Mouse (Mus musculus) left cerebral cortex, postnatal 36 days (tissue): Measurements from ENCODE around the gene Fut1. TPM values are rescaled to one million over a fixed set of nuclear protein-coding genes. Genes with fewer than 3 reads are reported as not detected.
A peak's percentile ranks its signal among the peaks of the same experiment; 100 is the strongest.
"Not testable (repeated sequence)": the region's sequence is repeated elsewhere in the genome, so short reads cannot be mapped to it uniquely, and the experiment has no call there.

ENCODE experiments used
- DNase-seq, 2 experiments: peaks; one replicate each; pipeline ENCODE4 v3.0.0; 2021 to 2022; ENCODE audit warnings: low spot score in 2 of 2, mixed read lengths in 1 of 2
- intact Hi-C: fragments of 180-260 bp; cut with DNase I; formaldehyde crosslinking; loops from one replicate; pipeline ENCODE4 v1.15.1; 2025
- total RNA-seq, 2 experiments: library from RNA; stranded (reverse); gene quantifications; 2 replicates each; pipeline ENCODE4 v1.2.3; 2021

Gene Fut1
- total RNA-seq, 2 experiments from 2014 or later: not detected

DNA sequence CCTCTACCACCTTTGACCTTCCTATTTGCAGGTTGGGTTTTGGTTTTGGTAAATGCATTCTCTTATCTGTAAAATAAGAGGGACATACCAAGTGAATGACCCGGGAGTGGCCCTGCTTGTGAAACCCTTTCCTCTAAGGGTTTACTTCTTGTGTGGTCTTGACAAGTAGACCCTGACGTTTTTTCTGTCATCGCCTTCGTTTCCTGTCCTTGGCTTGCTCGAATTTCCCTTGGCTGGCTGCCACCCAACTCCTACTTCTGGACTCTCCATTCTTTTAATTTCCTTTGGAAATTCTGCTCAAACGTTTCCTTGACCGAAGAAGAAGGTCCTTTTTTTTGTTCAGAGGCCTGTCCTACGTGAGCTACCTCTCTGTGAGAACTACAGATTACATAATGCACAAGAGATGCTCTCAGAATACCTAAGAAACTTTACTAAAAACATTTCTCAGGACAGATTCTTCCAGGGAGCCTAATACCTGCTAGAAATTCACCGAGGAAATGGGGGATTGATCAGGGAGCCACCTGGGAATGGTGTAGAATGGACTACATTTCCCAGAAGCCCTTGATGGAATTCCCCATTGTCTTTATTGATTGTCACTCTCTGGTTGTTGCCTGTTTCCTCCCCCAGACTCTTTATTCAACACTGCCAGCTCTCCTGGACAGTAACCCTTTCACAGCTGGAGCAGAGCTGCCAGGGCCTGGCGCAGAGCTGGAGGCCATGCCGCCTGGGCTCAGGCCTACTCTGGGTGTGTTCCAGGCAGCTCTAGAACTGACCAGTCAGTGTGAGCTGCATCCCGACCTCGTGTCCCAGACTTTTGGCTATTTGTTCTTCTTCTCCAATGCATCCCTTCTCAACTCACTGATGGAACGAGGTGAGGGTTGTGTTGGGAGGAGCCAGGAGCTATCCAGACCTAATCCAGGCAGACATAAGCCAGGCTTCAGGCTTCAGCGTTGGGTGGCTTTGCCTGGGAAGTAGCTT is 18.9 kb downstream of the Fut1 start:
- intact Hi-C loops: no loop called here
- DNase-seq: no peak

DNA sequence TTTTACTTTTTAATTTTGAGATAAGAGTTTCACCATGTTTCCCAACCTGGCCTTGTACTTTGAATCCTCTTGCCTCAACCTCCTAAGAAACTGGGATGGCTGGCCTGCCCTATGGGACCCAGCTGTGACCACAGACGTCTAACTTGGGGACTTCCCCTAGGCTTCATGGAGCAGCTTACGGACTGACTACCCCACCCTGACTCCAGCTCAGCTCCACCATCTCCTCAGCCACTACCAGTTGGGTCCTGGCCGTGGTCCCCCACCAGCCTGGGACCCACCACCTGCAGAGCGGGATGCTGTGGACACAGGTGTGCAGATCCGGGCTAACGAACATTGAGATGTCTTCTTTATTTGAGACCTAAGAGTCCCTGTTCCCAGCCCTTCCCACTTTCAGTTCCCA is 20.6 kb downstream of the Fut1 start:
- intact Hi-C loops: no loop called here
- no peak for DNase-seq

DNA sequence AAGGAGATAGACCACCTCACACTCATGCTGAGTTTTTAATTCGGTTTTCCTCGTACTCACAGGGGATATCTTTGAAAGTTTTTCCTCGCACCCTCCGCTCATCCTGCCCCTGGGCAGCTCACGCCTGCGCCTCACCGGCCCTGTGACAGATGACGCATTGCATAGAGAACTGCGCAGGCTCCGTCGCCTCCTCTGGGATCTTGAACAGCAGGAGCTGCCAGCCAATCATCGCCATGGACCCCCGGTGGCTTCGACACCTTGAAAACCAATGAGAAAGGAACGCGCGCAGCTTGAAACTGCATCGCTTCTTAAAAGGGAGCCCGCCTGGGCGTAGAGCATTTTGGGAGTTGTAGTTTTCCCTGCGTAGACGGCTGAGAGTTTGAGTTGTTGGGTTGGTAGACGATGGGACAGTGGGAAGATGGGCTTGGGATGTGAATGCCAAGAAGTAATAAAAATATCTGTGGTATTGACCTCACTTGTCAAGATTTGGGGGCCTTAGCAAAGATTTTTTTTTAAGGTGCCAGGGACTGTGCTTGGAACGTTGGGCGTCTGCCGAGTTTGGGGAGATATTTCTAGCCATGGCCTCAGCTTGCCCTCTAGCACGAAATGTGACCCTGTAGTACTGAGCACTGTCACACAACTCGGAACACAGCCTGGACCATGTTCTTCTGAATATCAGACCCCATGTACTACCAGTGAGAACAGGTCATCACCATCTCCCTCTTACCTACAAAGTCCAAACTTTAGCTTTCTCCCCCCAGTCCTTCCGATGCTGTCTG is 21.7 kb downstream of the Fut1 start:
- DNase-seq: peak; percentile 93 to 94
- intact Hi-C loops: no loop called here

DNA sequence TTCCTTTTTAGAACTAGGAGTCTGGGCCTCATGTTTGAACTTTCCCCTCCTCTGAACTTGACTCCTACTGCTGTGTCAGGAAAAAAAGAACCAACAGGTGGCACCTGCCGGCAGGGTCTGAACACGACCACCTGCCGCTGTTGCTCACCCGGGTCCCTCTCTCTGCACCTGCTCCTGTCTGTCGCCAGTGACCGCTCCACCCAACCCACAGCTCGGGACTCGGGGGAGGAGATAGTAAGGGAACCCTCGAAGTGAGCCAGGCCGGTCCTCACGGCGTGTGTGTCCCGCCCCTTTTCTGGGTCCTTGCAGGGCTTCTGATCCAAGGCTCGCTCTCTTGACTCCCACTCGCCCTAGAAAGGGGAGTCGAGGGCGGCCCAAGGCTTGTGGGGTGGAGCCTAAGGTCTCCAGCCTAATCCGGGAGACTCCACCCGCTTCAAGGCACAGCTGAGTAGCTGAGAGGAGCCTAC is 22.5 kb downstream of the Fut1 start, which contains the start of gene Mamstr:
Gene Mamstr, plus strand, starts transcription at position 417 of the 467 bp plus-strand sequence.
- DNase-seq: no peak
- intact Hi-C loops: loop anchor here (5.0 kb wide), 1 partner anchor 43 kb away; the partner anchor contains the start of gene Ntn5

DNA sequence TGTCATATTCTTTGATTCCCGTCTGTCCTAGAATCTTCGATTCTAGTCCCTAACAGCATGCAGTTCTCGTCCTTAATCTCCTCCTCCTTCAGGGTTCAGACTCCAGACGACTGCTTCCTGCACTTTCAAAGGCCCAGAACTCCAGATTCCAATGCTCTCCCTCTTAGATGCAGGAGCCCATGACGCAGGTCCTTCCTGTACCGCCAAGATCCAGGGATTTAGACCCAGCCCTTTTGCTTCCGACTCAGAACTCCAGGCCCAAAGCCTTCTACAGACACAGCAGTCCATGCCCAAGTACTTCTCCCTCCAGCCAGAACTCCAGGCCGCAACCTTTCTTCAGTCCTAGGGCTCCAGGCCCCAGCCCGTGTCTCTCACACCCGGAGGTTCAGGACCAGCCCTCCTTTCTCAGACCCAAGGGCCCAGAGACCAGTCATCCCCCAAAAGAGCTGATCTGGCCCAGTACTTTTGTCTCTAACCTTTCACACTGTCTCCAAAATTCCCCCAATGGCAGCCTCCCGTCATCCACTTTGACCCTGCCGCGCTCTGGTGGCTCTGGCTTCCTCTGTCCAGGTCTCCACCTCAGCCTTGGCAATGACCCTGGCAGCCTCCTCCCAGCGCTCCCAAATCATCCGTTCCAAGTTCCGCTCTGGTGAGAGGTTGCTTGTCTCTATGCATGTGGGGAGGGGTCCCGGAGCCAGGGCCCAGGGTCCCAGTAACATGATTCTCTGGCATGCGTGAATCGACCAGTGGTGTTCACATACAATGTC is 23.3 kb downstream of the Fut1 start:
- DNase-seq: no peak
- intact Hi-C loops: loop anchor here (5.0 kb wide), 1 partner anchor 42 kb away; the partner anchor contains the start of gene Ntn5

DNA sequence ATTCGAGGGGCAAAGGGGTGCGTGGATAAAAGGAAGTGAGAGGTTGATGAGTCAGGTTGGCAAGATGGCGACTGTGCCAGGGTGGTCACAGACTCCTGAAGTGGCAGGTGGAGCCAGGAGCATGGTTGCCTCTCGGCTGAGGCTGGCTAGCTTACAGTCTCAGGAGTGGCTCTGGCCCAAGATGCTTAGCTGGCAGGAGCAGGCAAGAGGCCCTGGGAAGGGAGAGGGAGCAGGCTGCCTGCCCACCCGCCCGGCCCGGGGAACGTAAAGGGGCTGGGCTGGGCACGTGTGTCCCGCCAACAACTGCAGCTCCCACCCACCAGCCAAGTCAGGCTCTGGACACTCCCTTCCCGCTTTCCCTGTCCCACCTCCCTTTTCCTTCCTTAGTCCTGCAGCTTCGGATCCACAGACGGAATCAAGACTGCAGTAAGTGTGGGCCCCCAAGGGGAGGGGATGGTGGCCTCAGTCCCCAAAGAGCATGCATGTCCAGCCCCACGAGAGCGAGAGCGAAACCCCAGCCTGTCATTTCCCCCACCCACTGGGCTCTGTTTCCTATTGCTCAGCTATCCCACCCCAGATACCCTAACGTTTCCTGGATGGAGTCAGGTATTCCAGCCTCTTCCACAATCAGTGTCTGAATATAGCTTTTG is 24.4 kb downstream of the Fut1 start:
- no peak for DNase-seq
- intact Hi-C loops: loop anchor here (5.0 kb wide), 1 partner anchor 41 kb away; the partner anchor contains the start of gene Ntn5

DNA sequence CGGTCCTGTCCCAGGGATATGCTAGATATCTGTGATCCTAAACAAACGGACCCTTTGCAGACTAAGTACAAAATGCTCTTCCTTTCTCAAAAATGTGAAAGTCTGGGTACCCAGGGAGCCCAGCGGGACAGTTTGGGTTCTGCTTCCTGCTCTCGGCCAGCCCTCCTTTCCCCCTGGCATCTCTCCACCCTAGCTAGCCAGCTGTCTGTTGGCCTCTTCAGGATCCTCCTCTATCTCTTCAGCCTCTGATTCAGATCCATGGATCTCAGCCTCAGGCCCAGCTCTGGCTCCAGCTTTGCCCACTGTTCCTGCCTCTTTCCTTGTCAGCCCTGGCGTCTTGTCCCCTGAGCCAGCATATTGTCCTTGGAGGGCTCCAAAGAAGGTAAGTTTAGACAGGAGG is 25.0 kb downstream of the Fut1 start:
- DNase-seq: no peak
- intact Hi-C loops: loop anchor here (5.0 kb wide), 1 partner anchor 40 kb away; the partner anchor contains the start of gene Ntn5

DNA sequence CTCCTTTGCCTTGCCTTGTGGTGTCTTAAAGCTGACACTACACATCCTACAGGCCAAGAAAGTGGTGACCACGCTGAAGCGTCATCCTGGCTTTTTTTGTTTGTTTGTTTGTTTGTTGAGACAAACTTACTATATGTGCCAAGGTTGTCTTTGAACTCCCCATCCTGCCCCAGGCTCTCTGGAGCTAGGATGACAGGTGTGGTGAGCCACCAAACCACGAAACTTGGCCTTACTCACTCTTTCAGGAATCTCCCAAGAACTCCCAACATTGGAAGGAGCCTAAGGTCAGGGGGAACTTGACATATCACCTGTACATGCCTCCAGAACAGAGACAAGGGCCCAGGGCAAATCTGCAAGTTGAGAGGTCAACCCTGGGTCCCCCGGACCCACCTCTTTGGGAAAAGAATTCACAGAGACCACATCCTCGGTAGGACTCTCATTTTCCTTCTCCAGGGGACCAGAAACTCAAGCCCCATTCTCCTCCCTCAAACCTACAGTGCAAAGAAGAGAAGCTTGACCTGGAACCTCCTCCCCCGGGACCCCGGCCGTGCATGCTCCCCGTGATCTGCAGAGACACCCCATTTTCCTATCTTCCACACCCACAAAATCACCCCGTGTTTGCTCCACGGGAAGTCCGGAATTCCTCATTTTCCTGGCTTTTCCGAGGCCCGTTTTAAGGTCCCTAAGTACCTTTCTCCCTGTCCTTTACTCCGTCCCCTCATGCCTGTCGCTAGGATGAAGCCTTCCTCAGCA is 25.6 kb downstream of the Fut1 start:
- DNase-seq: no peak
- intact Hi-C loops: loop anchor here (5.0 kb wide), 1 partner anchor 40 kb away; the partner anchor contains the start of gene Ntn5

DNA sequence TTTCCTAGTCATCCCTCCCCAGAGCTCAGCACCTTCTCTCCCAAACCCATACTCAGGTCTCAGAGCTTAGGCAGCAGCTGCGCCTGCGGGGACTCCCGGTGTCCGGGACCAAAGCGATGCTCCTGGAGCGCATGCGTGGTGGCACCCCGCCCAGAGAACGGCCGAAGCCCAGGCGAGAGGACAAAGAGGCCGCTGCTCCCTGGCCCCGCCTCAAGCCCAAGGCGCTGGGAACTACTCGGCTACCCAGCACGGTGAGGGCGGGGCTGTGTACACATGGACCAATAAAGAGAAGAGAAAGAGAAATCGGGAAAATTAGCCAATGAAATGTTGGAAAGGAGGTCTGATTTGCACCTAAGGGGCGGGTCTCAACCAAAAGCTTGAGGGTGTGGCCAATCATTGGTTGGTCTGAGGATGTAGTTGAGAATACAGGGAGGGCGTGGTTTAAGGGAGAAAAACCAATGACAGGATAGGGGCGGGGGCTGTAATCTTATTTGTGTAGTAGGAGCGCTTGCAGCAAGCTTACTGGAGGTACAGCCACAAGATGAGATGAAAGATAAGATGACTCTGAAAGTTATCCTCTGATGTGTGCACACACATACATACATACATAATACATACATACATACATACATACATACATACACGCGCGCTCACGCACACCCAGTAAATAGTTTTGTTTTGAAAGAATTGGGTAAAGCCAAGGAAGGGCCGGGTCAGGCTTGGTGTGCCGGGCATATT is 26.5 kb downstream of the Fut1 start:
- intact Hi-C loops: loop anchor here (5.0 kb wide), 1 partner anchor 39 kb away; the partner anchor contains the start of gene Ntn5
- peak; percentile 88 to 92 for DNase-seq

DNA sequence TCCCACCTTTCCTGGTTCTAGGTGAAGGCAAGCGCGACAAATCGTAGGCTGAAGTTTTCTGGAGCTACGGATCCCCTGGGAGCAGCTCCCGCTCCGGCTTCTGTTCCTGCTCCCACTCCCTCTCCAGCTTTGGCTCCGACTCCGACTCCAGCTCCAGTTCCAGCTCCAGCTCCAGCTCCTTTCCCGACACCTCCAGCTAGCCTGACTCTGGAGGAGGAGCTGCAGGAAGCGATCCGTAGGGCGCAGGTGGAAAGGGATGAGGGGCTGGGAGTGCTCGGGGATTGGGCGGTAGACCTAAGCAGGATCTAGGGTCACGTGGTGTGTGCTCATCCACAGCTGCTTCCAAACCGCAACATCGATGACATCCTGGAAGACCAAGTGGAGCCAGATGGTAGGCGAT is 27.1 kb downstream of the Fut1 start:
- DNase-seq: peak; percentile 76 to 80
- intact Hi-C loops: loop anchor here (5.0 kb wide), 1 partner anchor 38 kb away; the partner anchor contains the start of gene Ntn5

DNA sequence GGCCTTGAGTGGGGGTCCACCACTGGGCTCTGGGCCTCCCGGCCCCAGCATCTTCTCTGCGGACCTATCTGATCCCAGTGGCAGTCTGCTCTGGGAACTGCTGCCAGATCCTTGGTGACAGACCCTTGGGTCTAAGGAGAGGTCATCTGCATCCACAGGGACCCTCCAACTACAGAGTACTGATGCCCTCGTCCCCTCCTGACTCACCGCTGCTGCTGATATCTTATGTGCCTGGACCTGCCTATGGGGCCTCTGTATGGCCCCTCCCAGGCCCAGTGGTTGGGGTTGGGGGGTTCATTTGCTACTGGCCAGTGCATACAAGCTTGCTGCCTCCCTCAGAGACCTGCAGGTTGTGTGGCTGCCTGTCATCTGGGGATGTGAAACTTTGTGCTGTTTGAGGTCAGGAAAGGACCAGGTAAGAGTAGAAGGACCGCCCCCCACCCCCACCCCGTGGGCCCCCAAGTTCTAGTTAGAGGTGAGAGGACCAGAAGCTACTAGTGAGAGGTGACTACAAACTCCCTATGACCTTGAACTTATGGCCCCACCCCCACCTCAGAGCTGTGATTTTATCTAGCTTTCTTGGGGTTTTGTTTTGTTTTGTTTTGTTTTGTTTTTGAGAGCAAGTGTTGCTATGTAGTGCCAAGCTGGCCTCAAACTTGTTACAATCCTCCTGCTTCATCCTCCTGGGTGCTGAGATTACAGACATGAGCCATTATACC is 27.9 kb downstream of the Fut1 start:
- no peak for DNase-seq
- intact Hi-C loops: loop anchor here (5.0 kb wide), 1 partner anchor 37 kb away; the partner anchor contains the start of gene Ntn5

DNA sequence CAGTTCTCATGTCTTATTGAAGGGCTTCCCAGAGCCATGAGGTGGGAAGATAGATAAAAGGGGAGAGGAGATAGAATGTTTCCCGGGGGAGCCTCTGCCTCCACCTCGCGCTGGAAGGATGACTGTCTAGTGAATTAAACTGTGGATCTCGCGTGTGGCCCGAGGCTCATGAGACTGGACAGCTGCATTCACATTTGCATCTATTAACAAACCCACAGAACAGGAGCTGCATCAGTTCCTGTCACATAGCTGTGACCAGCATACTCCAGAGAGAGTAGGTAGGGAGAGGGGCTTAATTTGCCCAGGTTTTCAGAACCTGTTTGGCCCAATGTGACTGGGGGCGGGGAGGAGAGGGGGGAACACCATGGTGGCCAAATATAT is 28.5 kb downstream of the Fut1 start:
- intact Hi-C loops: no loop called here
- no peak for DNase-seq

DNA sequence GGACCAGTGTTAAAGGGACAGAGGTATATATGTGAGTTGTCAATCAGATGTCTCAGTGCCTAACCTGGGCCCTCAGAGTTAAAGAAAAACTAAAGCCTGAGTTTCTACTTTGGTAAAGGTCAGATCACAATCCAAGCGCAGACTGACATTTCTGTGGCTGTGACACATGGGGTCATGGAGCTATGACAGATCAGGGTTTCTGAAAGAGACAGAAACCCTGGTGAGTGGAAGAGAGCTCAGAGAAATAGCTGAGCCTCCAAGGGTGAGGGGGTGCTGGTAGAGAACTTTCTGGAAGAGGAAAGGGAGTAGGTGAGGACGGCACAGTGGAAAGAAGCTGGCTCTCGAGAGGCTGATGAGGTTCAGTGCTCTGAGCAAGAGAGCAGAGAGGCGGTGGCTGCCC is 29.6 kb downstream of the Fut1 start:
- intact Hi-C loops: no loop called here
- DNase-seq: no peak

DNA sequence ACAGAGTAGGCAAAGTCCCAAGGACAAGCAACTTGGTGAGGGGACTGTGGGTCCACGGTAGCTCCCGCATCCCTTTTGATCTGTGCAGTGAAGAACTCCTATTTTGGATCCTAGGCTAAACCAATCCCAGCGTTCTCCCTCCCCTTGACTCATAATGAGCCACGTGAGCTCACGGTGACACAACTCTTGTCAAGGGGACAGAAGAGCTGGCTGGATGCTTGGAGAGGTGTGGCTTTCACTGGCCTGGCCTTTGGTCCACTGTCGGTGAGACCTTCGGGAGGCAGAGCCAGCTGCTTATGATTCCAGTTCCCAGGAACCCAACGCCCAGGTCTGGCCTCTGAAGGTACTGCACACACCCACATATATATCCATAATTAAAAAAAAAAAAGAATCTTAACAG is 32.3 kb downstream of the Fut1 start:
- DNase-seq: no peak
- intact Hi-C loops: no loop called here

DNA sequence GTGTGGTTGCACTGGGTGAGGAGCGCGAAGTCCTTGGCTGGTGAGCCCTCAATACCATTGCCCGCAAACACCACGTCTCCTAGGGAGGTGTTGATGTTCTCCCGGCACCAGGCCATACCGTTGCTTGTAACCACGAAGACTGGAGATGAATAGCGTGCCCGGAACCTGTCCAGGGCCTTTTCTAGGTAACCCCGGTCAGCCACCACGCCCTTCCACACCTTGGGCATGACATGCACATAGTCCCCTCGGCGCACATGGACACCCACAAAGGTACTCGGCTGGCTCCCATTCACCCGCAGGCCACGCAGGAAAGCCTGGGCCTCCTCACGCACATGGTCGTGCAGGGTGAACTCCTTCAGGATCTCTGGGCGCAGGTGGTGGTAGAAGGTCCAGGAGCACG is 33.4 kb downstream of the Fut1 start:
- DNase-seq, intact Hi-C loops: not testable (repeated sequence)

DNA sequence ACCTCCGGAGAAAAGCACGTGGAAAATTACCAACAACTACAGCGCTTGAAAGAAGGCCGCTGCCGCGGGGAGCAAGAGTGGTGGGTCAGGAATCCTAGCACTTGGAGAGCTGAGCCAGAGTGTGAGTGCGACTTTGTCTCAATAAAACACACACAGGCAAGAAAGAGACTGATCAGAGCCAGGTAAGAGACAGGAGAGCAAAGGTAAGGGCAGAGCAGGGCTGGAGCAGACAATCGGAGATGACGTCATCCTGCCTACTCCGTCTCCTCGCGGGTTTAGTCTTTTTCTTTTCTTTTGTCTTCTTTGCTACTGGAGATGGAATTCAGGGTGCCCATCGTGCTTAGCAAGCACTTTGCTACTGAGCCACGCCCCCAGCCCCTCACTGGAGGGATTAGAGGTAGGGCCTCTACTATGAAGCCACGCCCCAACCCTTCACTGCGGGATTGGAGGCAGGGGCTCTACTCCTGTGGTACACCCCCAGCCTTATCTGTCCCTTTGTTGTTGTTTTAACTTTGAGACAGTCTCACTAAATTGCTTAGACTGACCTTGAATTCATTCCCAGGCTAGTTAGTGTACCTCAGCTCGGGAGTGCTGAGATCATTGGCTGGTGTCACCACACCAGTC is 37.4 kb downstream of the Fut1 start:
- intact Hi-C loops: no loop called here
- no peak for DNase-seq
